8 mouse cellular contexts compared by ENCODE assay signal in the genomic region with DNA sequence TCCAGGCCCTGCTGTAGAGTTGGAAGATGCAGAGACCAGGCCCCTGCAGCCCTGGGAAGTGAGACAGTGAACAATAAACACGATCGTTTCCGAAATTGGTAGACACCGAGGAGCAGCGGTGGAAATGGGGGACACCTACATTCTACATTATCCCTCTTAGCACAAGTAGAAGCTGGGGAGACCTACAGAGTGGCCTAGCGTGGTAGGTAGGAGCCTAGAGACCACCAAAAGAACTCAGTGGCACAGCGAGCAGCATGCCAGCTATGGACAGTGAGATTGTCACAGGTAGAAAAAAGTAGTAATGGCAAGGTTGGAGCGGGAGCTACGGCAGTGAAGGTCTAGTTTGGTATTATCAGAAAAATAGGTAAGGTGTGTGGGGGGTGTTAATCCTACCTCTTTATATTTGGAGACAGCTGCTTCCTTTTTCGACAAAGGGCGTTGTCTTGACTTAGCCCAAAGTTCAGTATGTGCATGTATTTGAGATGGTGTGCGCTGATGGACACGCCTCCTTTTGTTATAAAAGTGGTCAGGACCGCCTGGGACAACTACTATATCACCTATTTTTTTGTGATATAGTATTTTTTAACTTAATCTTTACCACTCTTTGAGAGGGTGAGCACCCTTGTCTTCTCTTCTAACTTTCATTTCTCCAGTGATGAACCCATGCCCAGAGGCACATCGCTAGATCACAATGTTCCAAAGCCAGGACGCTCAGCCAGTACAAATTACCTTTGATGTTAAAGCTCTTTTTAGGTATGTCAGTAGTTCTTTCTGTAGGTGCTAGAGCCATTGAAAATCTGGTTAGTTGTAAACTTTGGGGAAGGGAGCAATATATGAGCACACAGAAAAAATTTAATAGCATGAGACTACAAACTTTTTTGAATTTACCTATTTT. TPM values are rescaled to one million over a fixed set of nuclear protein-coding genes. Genes with fewer than 3 reads are reported as not detected.
DNase-seq lines count a peak whose midpoint lies in the region; ATAC-seq and TF ChIP-seq lines count a peak whose summit lies in the region.

No protein-coding gene starts in this region.

- peak overlapping the region; percentile 98 for H3K27ac ChIP-seq in lung, embryonic 14.5 days (ENCODE audit: low read depth)
- H3K27ac ChIP-seq in embryonic facial prominence, embryonic 11.5 days (replicated peaks; ENCODE audit: low read depth, low read length), result peak overlapping the region; percentile 85
- H3K27ac ChIP-seq in intestine, embryonic 14.5 days (ENCODE audit: low read depth), result peak overlapping the region; percentile 96

- H3K27me3 ChIP-seq in lung, embryonic 14.5 days (ENCODE audit: insufficient read depth, low read length), result no peaks in the 10 kb centered on the region
- no peaks in the 10 kb centered on the region for H3K27me3 ChIP-seq in embryonic facial prominence, embryonic 11.5 days (ENCODE audit: control insufficient read depth, insufficient read depth, low read length)
- H3K27me3 ChIP-seq in intestine, embryonic 14.5 days (replicated peaks; ENCODE audit: control insufficient read depth, insufficient read depth, low read length), result no peaks in the 10 kb centered on the region
- no peaks in the 10 kb centered on the region for H3K27me3 ChIP-seq in myocyte (ENCODE audit: control insufficient read depth, insufficient read depth, insufficient read length)

- no peak for TF ChIP-seq POLR2A in myocyte (IDR thresholded peaks at IDR 0.05; ENCODE audit: insufficient read length, low read depth)

- H3ac ChIP-seq in myocyte (ENCODE audit: control insufficient read depth, insufficient read length), result no peak overlapping the region

- no peak for TF ChIP-seq CTCF in lung, embryonic 14.5 days (IDR thresholded peaks at IDR 0.05; ENCODE audit: low read depth)

- peak overlapping the region; percentile 97 for H3K9ac ChIP-seq in lung, embryonic 14.5 days
- H3K9ac ChIP-seq in embryonic facial prominence, embryonic 11.5 days (replicated peaks; ENCODE audit: low read length), result peak overlapping the region; percentile 67
- H3K9ac ChIP-seq in intestine, embryonic 14.5 days (ENCODE audit: low read length), result peak overlapping the region; percentile 54

- H3K4me3 ChIP-seq in lung, embryonic 14.5 days (ENCODE audit: low read depth, low read length), result peak overlapping the region; percentile 99
- H3K4me3 ChIP-seq in embryonic facial prominence, embryonic 11.5 days (ENCODE audit: low read depth, low read length), result peak overlapping the region; percentile 44
- H3K4me3 ChIP-seq in intestine, embryonic 14.5 days (ENCODE audit: low read depth, low read length), result peak overlapping the region; percentile 99
- H3K4me3 ChIP-seq in myocyte, result peak overlapping the region; percentile 68

- peaks cover 17% of the 10 kb centered on the region for H3K4me1 ChIP-seq in lung, embryonic 14.5 days (ENCODE audit: insufficient read depth)
- peaks cover 4% of the 10 kb centered on the region for H3K4me1 ChIP-seq in embryonic facial prominence, embryonic 11.5 days (ENCODE audit: control insufficient read depth, insufficient read depth, low read length)
- H3K4me1 ChIP-seq in intestine, embryonic 14.5 days (replicated peaks; ENCODE audit: control insufficient read depth, insufficient read depth, low read length), result peaks cover 26% of the 10 kb centered on the region

- H3K4me2 ChIP-seq in lung, embryonic 14.5 days, result peak overlapping the region; percentile 90
- peak overlapping the region; percentile 67 for H3K4me2 ChIP-seq in embryonic facial prominence, embryonic 11.5 days (ENCODE audit: low read depth, low read length)
- H3K4me2 ChIP-seq in intestine, embryonic 14.5 days (ENCODE audit: low read length), result peak overlapping the region; percentile 84
- H3K4me2 ChIP-seq in myocyte (ENCODE audit: low read depth), result peak overlapping the region; percentile 85

- ATAC-seq in lung, embryonic 14.5 days (ENCODE audit: insufficient read depth), result no peak
- ATAC-seq in embryonic facial prominence, embryonic 11.5 days (replicated peaks; ENCODE audit: insufficient number of reproducible peaks, low FRiP score, low TSS enrichment, low read depth), result no peak
- no peak for ATAC-seq in intestine, embryonic 14.5 days (replicated peaks; ENCODE audit: low FRiP score, low TSS enrichment, low read depth)

- WGBS in lung, embryonic 14.5 days, result 60% methylated on average over 16 of the region's 16 CpGs
- 65% methylated on average over 16 of the region's 16 CpGs for WGBS in embryonic facial prominence, embryonic 11.5 days
- WGBS in intestine, embryonic 14.5 days, result 58% methylated on average over 16 of the region's 16 CpGs

- no peaks in the 10 kb centered on the region for H3K36me3 ChIP-seq in lung, embryonic 14.5 days (ENCODE audit: insufficient read depth)
- H3K36me3 ChIP-seq in embryonic facial prominence, embryonic 11.5 days (replicated peaks; ENCODE audit: control insufficient read depth, insufficient read depth, low read depth, low read length), result no peaks in the 10 kb centered on the region
- no peaks in the 10 kb centered on the region for H3K36me3 ChIP-seq in intestine, embryonic 14.5 days (ENCODE audit: control insufficient read depth, insufficient read depth, low read length)
- H3K36me3 ChIP-seq in myocyte (ENCODE audit: control insufficient read depth, insufficient read depth), result no peaks in the 10 kb centered on the region

- H3K79me2 ChIP-seq in myocyte (ENCODE audit: control insufficient read depth, insufficient read depth), result peaks cover 41% of the 10 kb centered on the region

- DNase-seq in lung, embryonic 14.5 days, result no peak
- DNase-seq in lung, postnatal 25 days (ENCODE audit: low spot score), result no peak
- no peak for DNase-seq in embryonic facial prominence, embryonic 11.5 days (ENCODE audit: low spot score)
- no peak for DNase-seq in intestine, embryonic 14.5 days (ENCODE audit: low spot score)
- DNase-seq in right cerebral cortex, postnatal 4 days, result no peak
- no peak for DNase-seq in urinary bladder, postnatal 14 days (ENCODE audit: low spot score)
- DNase-seq in spleen, adult 18-20 months, result no peak

- H3K9me3 ChIP-seq in lung, embryonic 14.5 days (ENCODE audit: low read depth, low read length), result no peaks in the 10 kb centered on the region
- H3K9me3 ChIP-seq in embryonic facial prominence, embryonic 11.5 days (replicated peaks; ENCODE audit: control insufficient read depth, low read length), result no peaks in the 10 kb centered on the region
- no peaks in the 10 kb centered on the region for H3K9me3 ChIP-seq in intestine, embryonic 14.5 days (ENCODE audit: control insufficient read depth, low read length)

TF ChIP-seq in myocyte, 11 proteins besides CTCF, POLR2A, EP300 and RAD21:
- TF ChIP-seq MAX (IDR thresholded peaks at IDR 0.05; ENCODE audit: low read depth) (no peak), SRF (IDR thresholded peaks at IDR 0.05; ENCODE audit: control insufficient read depth, insufficient read length, low read depth) (no peak), CEBPB (IDR thresholded peaks at IDR 0.05; ENCODE audit: insufficient read depth, poor library complexity, severe bottlenecking) (no peak), TCF3 (IDR thresholded peaks at IDR 0.05; ENCODE audit: insufficient read length, low read depth) (no peak), TCF12 (IDR thresholded peaks at IDR 0.05; ENCODE audit: insufficient read depth, poor library complexity, severe bottlenecking) (no peak), MYOD1 (IDR thresholded peaks at IDR 0.05; ENCODE audit: control insufficient read depth in 1 of 3, insufficient read length in 2 of 3, low read depth in 2 of 3) (no peak), REST (IDR thresholded peaks at IDR 0.05; ENCODE audit: insufficient read depth, insufficient read length) (no peak), E2F4 (IDR thresholded peaks at IDR 0.05; ENCODE audit: insufficient read depth) (no peak), POLR2AphosphoS2 (IDR thresholded peaks at IDR 0.05; ENCODE audit: insufficient read length, low read depth) (no peak), USF1 (IDR thresholded peaks at IDR 0.05; ENCODE audit: low read depth) (no peak), MYOG (IDR thresholded peaks at IDR 0.05; ENCODE audit: control insufficient read depth in 1 of 3, insufficient read depth in 1 of 3, insufficient read length in 2 of 3, low read depth in 2 of 3) (no peak)
TF ChIP-seq in myocyte: peak in this region for 0.

RNA-seq across cellular contexts. Expression of a gene that starts 1.2 kb away (rescaled TPM):
- polyA plus RNA-seq in lung, embryonic 14.5 days (2014; fragmentation: Nextera tagmentation; extraction: Ambion mirVana), result 159 and 164 TPM in 2 replicates
- polyA plus RNA-seq in embryonic facial prominence, embryonic 11.5 days (2014; fragmentation: Nextera tagmentation; extraction: Ambion mirVana), result 146 and 159 TPM in 2 replicates
- polyA plus RNA-seq in intestine, embryonic 14.5 days (2014; fragmentation: Nextera tagmentation; extraction: Ambion mirVana), result 191 and 195 TPM in 2 replicates
- 64.1 TPM for polyA plus RNA-seq in myocyte (2012; fragmentation: generic; extraction: Trizol)

Comparison
In these comparisons a context has a peak if more than half of its experiments do, and no peak if none do; other contexts are left out.
1. H3K4me3 ChIP-seq: peak in every context shown above with its lines; median percentile 99 in lung, embryonic 14.5 days; 99 in intestine, embryonic 14.5 days; 68 in myocyte; 44 in embryonic facial prominence, embryonic 11.5 days.